In the genomic region with DNA sequence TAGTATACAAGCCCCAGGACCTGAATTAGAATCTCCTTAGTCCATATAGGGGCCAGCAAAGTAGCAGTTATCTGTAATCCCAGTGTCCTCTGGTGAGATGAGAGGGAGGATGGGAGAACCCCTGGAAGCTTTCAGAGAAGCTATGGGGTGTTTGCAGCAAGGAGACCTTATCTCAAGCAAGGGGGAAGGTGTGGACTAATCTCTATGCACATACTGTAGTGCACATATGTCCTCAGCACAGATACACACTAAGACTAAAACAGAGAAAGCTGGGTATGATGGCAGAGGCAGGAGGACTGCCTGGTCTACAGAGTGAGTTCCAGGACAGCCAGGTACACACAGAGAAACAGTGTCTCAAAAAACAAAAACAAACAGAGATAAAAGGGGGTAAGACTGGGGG, we compare ENCODE assay signal across 28 mouse cellular contexts. TPM values are rescaled to one million over a fixed set of nuclear protein-coding genes. Genes with fewer than 3 reads are reported as not detected.
DNase-seq lines count a peak whose midpoint lies in the region; ATAC-seq lines count a peak whose summit lies in the region.
"Had no signal": no experiment of that assay in that cellular context is flagged by ENCODE, and none has a peak within 500 bp of the region (broad histone marks: within the 10 kb centered on the region; RNA-seq: fewer than 3 reads in every experiment).

No protein-coding gene starts in this region.

- H3K36me3 ChIP-seq in heart, embryonic 10.5 days, result no peaks in the 10 kb centered on the region
- no peaks in the 10 kb centered on the region for H3K36me3 ChIP-seq in liver, embryonic 13.5 days
- H3K36me3 ChIP-seq in liver, embryonic 16.5 days (ENCODE audit: control insufficient read depth, insufficient read depth), result no peaks in the 10 kb centered on the region
- H3K36me3 ChIP-seq: embryonic facial prominence, embryonic 10.5 days; embryonic facial prominence, embryonic 13.5 days; forebrain, embryonic 12.5 days; heart, embryonic 12.5 days; heart, embryonic 15.5 days had no signal

- peak; percentile 65 for ATAC-seq in liver, embryonic 13.5 days (ENCODE audit: low read depth)
- 0 out of 2 replicates have a peak, but pooled peaks have one; percentile 24 for ATAC-seq in liver, embryonic 16.5 days (ENCODE audit: low read depth)
- ATAC-seq: activated CD4-positive, CD25-positive, alpha-beta regulatory T cell, adult 4 months; forebrain, embryonic 16.5 days; hindbrain, postnatal 0 days had no signal

- H3K9me3 ChIP-seq in heart, embryonic 10.5 days, result no peaks in the 10 kb centered on the region
- no peaks in the 10 kb centered on the region for H3K9me3 ChIP-seq in liver, embryonic 13.5 days (replicated peaks)
- H3K9me3 ChIP-seq in liver, embryonic 16.5 days (replicated peaks; ENCODE audit: control insufficient read depth, low read length), result no peaks in the 10 kb centered on the region
- H3K9me3 ChIP-seq: embryonic facial prominence, embryonic 10.5 days; embryonic facial prominence, embryonic 13.5 days; forebrain, embryonic 12.5 days; heart, embryonic 12.5 days; heart, embryonic 15.5 days had no signal

- H3K4me1 ChIP-seq in heart, embryonic 10.5 days, result no peaks in the 10 kb centered on the region
- peaks cover 24% of the 10 kb centered on the region for H3K4me1 ChIP-seq in liver, embryonic 13.5 days (replicated peaks)
- no peaks in the 10 kb centered on the region for H3K4me1 ChIP-seq in liver, embryonic 16.5 days (ENCODE audit: control insufficient read depth, low read depth, low read length)
- H3K4me1 ChIP-seq: embryonic facial prominence, embryonic 10.5 days; embryonic facial prominence, embryonic 13.5 days; forebrain, embryonic 12.5 days; heart, embryonic 12.5 days; heart, embryonic 15.5 days had no signal

- DNase-seq in heart, embryonic 10.5 days (ENCODE audit: low spot score), result peak; percentile 42
- no peak for DNase-seq in heart, postnatal 4 days
- DNase-seq in liver, embryonic 13.5 days, result no peak
- no peak for DNase-seq in left cerebral cortex, adult 8-10 months (ENCODE audit: low spot score in 2 of 2)
- DNase-seq in lung, postnatal 14 days, result no peak
- DNase-seq: adrenal gland, adult 8-10 months; adrenal gland, postnatal 25 days; cerebellum, adult 11-12 months; cerebellum, adult 8-10 months; cerebellum, postnatal 10 days; cerebellum, postnatal 36 days; embryo, embryonic 11 days; gastrocnemius, adult 2 months; gastrocnemius, postnatal 14 days; heart, adult 11 months; heart, postnatal 10 days; heart, postnatal 36 days had no signal

- no peak overlapping the region for H3K9ac ChIP-seq in liver, embryonic 13.5 days
- no peak overlapping the region for H3K9ac ChIP-seq in liver, embryonic 16.5 days (ENCODE audit: low read depth, low read length)
- H3K9ac ChIP-seq: embryonic facial prominence, embryonic 13.5 days; forebrain, embryonic 12.5 days; heart, embryonic 12.5 days; heart, embryonic 15.5 days; hindbrain, embryonic 14.5 days had no signal

- H3K4me2 ChIP-seq in liver, embryonic 13.5 days, result no peak overlapping the region
- H3K4me2 ChIP-seq in liver, embryonic 16.5 days (ENCODE audit: low read depth, low read length), result no peak overlapping the region
- H3K4me2 ChIP-seq: embryonic facial prominence, embryonic 13.5 days; forebrain, embryonic 12.5 days; heart, embryonic 12.5 days; heart, embryonic 15.5 days; hindbrain, embryonic 14.5 days had no signal

- H3K4me3 ChIP-seq in heart, embryonic 10.5 days, result no peak overlapping the region
- no peak overlapping the region for H3K4me3 ChIP-seq in liver, embryonic 13.5 days (replicated peaks)
- H3K4me3 ChIP-seq in liver, embryonic 16.5 days (ENCODE audit: low read depth, low read length), result no peak overlapping the region
- H3K4me3 ChIP-seq: embryonic facial prominence, embryonic 10.5 days; embryonic facial prominence, embryonic 13.5 days; erythroblast, embryonic 14.5 days; forebrain, embryonic 12.5 days; gastrocnemius, adult 2 months; heart, embryonic 12.5 days; heart, embryonic 15.5 days had no signal

- no peak overlapping the region for H3K27ac ChIP-seq in heart, embryonic 10.5 days
- no peak overlapping the region for H3K27ac ChIP-seq in liver, embryonic 13.5 days
- no peak overlapping the region for H3K27ac ChIP-seq in liver, embryonic 16.5 days (ENCODE audit: low read length)
- H3K27ac ChIP-seq: embryonic facial prominence, embryonic 10.5 days; embryonic facial prominence, embryonic 13.5 days; forebrain, embryonic 12.5 days; gastrocnemius, adult 2 months; heart, embryonic 15.5 days; hindbrain, embryonic 14.5 days; hindbrain, postnatal 0 days had no signal

- H3K27me3 ChIP-seq in heart, embryonic 10.5 days (ENCODE audit: insufficient read depth, poor library complexity, severe bottlenecking), result no peaks in the 10 kb centered on the region
- no peaks in the 10 kb centered on the region for H3K27me3 ChIP-seq in liver, embryonic 13.5 days
- no peaks in the 10 kb centered on the region for H3K27me3 ChIP-seq in liver, embryonic 16.5 days (ENCODE audit: control insufficient read depth, insufficient read depth, low read depth, low read length)
- H3K27me3 ChIP-seq: embryonic facial prominence, embryonic 13.5 days; forebrain, embryonic 12.5 days; heart, embryonic 12.5 days; heart, embryonic 15.5 days had no signal

RNA-seq across cellular contexts. Expression of a gene that starts 21.8 kb away (rescaled TPM):
- 19.9 and 26.9 TPM in 2 replicates for polyA plus RNA-seq in heart, embryonic 10.5 days (2016; fragmentation: Nextera tagmentation; extraction: Ambion mirVana)
- total RNA-seq in heart, postnatal 4 days (2021), result 10 to 100 TPM; 53.4 to 60.5 TPM
- 8.8 and 9.1 TPM in 2 replicates for polyA plus RNA-seq in liver, embryonic 13.5 days (2015; fragmentation: Nextera tagmentation; extraction: Ambion mirVana)
- polyA plus RNA-seq in liver, embryonic 16.5 days (2015; fragmentation: Nextera tagmentation; extraction: Ambion mirVana), result 8.0 and 8.7 TPM in 2 replicates
- total RNA-seq in left cerebral cortex, adult 8-10 months (2022), result 10 to 100 TPM; 73.3 to 76.9 (median 74.6) TPM
